Mouse (Mus musculus) heart, postnatal 0 days (tissue): ENCODE data around the gene Comtd1.

Experiments used
- CTCF ChIP-seq: IDR thresholded peaks from 2 replicates; pipeline ENCODE4 v1.5.1; 2016; ENCODE audit warnings: antibody characterized with exemption, control low read depth, low read depth
- EP300 ChIP-seq: IDR thresholded peaks from 2 replicates; pipeline ENCODE4 v1.6.1; 2016; ENCODE audit warnings: antibody characterized with exemption, low read depth

DNA sequence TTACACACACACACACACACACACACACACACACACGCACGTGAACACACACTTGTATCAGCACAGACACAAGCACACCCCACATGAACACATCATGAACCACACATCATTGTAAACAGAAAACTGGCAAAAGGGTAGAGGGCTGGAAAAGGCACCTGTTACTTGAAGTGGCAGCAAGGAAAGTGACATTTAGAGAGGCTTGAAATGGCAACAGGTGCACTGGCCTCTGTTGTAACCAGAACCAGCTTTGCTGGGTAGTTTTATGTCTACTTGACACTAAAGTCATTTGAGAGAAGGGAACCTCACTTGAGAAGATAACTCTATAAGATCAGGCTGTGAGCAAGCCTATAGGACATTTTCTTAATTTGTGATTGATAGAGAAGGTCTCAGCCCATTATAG is 39.4 kb downstream of the Comtd1 start:
- TF ChIP-seq CTCF (no peak), EP300 (no peak)
